Mouse (Mus musculus): ENCODE data around the gene Dmd. TPM values are rescaled to one million over a fixed set of nuclear protein-coding genes. Genes with fewer than 3 reads are reported as not detected.

The Dmd gene
- total and polyA plus RNA-seq, 3 experiments, result not detected

- Histone ChIP-seq H3K36me3 (ENCODE audit: control insufficient read depth in 1 of 2, insufficient read depth in 2 of 2, low read length in 2 of 2) (no peaks in the 10 kb centered on the region), H3K4me3 (ENCODE audit: control insufficient read depth in 1 of 2, insufficient read depth in 1 of 2, low read depth in 2 of 2, low read length in 2 of 2) (no peak overlapping the region), H3K27me3 (ENCODE audit: control insufficient read depth in 1 of 2, insufficient read depth in 2 of 2, low read length in 2 of 2) (no peaks in the 10 kb centered on the region), H3K9me3 (replicated peaks; ENCODE audit: insufficient read depth, low read length) (no peaks in the 10 kb centered on the region), H3K27ac (ENCODE audit: control insufficient read depth, low read depth, low read length) (no peak overlapping the region), H3K9ac (ENCODE audit: control insufficient read depth, low read depth, low read length, poor library complexity, severe bottlenecking) (no peak overlapping the region), H3K79me2 (ENCODE audit: control insufficient read depth, insufficient read depth, low read length, poor library complexity) (no peaks in the 10 kb centered on the region), H3K4me1 (ENCODE audit: control insufficient read depth in 1 of 2, insufficient read depth in 2 of 2, low read length in 2 of 2) (no peaks in the 10 kb centered on the region)
- TF ChIP-seq ELF1 (IDR thresholded peaks at IDR 0.05; ENCODE audit: low read depth, low read length) (no peak), CHD2 (IDR thresholded peaks at IDR 0.05; ENCODE audit: low read length) (no peak), CHD1 (IDR thresholded peaks at IDR 0.05; ENCODE audit: low read depth, low read length) (no peak), RCOR1 (IDR thresholded peaks at IDR 0.05; ENCODE audit: low read depth, low read length) (no peak), MAZ (IDR thresholded peaks at IDR 0.05; ENCODE audit: low read depth, low read length) (no peak), NRF1 (IDR thresholded peaks at IDR 0.05; ENCODE audit: insufficient read depth, low read depth, low read length, poor library complexity, severe bottlenecking) (no peak), MYC (IDR thresholded peaks at IDR 0.05; ENCODE audit: low read depth, low read length) (no peak), HCFC1 (IDR thresholded peaks at IDR 0.05; ENCODE audit: low read depth, low read length) (no peak), NELFE (IDR thresholded peaks at IDR 0.05; ENCODE audit: low read depth, low read length) (no peak), GABPA (IDR thresholded peaks at IDR 0.05; ENCODE audit: low read depth, low read length) (no peak), ZC3H11A (IDR thresholded peaks at IDR 0.05; ENCODE audit: low read depth, low read length) (no peak)
- DNase-seq (ENCODE audit: low read depth, low spot score), result no peak
Observed at GRCm38 (mm10) chrX:84165872-84166271, 1217.2 kb downstream of the Dmd start.

GRCm38 (mm10) chrX:84241297-84241859 is 1292.7 kb downstream of the Dmd start:
- TF ChIP-seq SMC3 (IDR thresholded peaks at IDR 0.05; ENCODE audit: low read depth, low read length) (no peak), USF1 (IDR thresholded peaks at IDR 0.05; ENCODE audit: low read depth, low read length) (no peak), BHLHE40 (IDR thresholded peaks at IDR 0.05; ENCODE audit: borderline replicate concordance, low read depth, low read length) (no peak)
- no peaks in the 10 kb centered on the region for H3K79me2 ChIP-seq (ENCODE audit: control insufficient read depth, insufficient read depth, low read length, poor library complexity)
- H3K4me3 ChIP-seq (ENCODE audit: control insufficient read depth in 1 of 2, insufficient read depth in 1 of 2, low read depth in 2 of 2, low read length in 2 of 2), result no peak overlapping the region
- DNase-seq (ENCODE audit: low read depth, low spot score), result no peak
- H3K36me3 ChIP-seq (ENCODE audit: control insufficient read depth in 1 of 2, insufficient read depth in 2 of 2, low read length in 2 of 2), result no peaks in the 10 kb centered on the region
- no peak overlapping the region for H3K27ac ChIP-seq (ENCODE audit: control insufficient read depth, low read depth, low read length)
- H3K4me1 ChIP-seq (ENCODE audit: control insufficient read depth in 1 of 2, insufficient read depth in 2 of 2, low read length in 2 of 2), result no peaks in the 10 kb centered on the region
- H3K9me3 ChIP-seq (replicated peaks; ENCODE audit: insufficient read depth, low read length), result no peaks in the 10 kb centered on the region
- no peak overlapping the region for H3K9ac ChIP-seq (ENCODE audit: control insufficient read depth, low read depth, low read length, poor library complexity, severe bottlenecking)
- no peaks in the 10 kb centered on the region for H3K27me3 ChIP-seq (ENCODE audit: control insufficient read depth in 1 of 2, insufficient read depth in 2 of 2, low read length in 2 of 2)

- Histone ChIP-seq H3K4me3 (ENCODE audit: control insufficient read depth in 1 of 2, insufficient read depth in 1 of 2, low read depth in 2 of 2, low read length in 2 of 2) (no peak overlapping the region), H3K4me1 (ENCODE audit: control insufficient read depth in 1 of 2, insufficient read depth in 2 of 2, low read length in 2 of 2) (no peaks in the 10 kb centered on the region)
- DNase-seq (ENCODE audit: low read depth, low spot score), result no peak
Observed at GRCm38 (mm10) chrX:84330593-84330992, 1381.9 kb downstream of the Dmd start.

More at GRCm38 (mm10) chrX:84330593-84330992, 1381.9 kb downstream of the Dmd start:
- Histone ChIP-seq H3K79me2 (ENCODE audit: control insufficient read depth, insufficient read depth, low read length, poor library complexity) (no peaks in the 10 kb centered on the region), H3K27me3 (ENCODE audit: control insufficient read depth in 1 of 2, insufficient read depth in 2 of 2, low read length in 2 of 2) (no peaks in the 10 kb centered on the region), H3K9ac (ENCODE audit: control insufficient read depth, low read depth, low read length, poor library complexity, severe bottlenecking) (no peak overlapping the region), H3K36me3 (ENCODE audit: control insufficient read depth in 1 of 2, insufficient read depth in 2 of 2, low read length in 2 of 2) (no peaks in the 10 kb centered on the region), H3K9me3 (replicated peaks; ENCODE audit: insufficient read depth, low read length) (no peaks in the 10 kb centered on the region), H3K27ac (ENCODE audit: control insufficient read depth, low read depth, low read length) (no peak overlapping the region)
- TF ChIP-seq ZMIZ1 (IDR thresholded peaks at IDR 0.05; ENCODE audit: low read depth, low read length) (no peak), CHD2 (IDR thresholded peaks at IDR 0.05; ENCODE audit: low read length) (no peak), USF1 (IDR thresholded peaks at IDR 0.05; ENCODE audit: low read depth, low read length) (no peak), E2F4 (IDR thresholded peaks at IDR 0.05; ENCODE audit: borderline replicate concordance, low read depth, low read length) (no peak), POLR2AphosphoS2 (IDR thresholded peaks at IDR 0.05; ENCODE audit: low read length) (no peak), MXI1 (IDR thresholded peaks at IDR 0.05; ENCODE audit: low read depth, low read length) (no peak), NELFE (IDR thresholded peaks at IDR 0.05; ENCODE audit: low read depth, low read length) (no peak), MYB (IDR thresholded peaks at IDR 0.05; ENCODE audit: low read depth, low read length) (no peak)
